Mouse (Mus musculus) kidney, postnatal 36 days (tissue): ENCODE data around the gene Gal3st3.
"Not testable (repeated sequence)": the region's sequence is repeated elsewhere in the genome, so short reads cannot be mapped to it uniquely, and the experiment has no call there.

Experiments used
- DNase-seq, 2 experiments: peaks; one replicate each; pipeline ENCODE4 v3.0.0; 2021 to 2022; ENCODE audit warnings: mixed read lengths in 2 of 2

The Gal3st3 gene

GRCm38 (mm10) chr19:5309025-5309424 lies 10.9 kb downstream of the Gal3st3 start:
- no peak for DNase-seq

GRCm38 (mm10) chr19:5313189-5313588 lies 15.1 kb downstream of the Gal3st3 start:
- DNase-seq: no peak

- peak; percentile 75 to 82 for DNase-seq
Observed at GRCm38 (mm10) chr19:5323801-5324200, 25.7 kb downstream of the Gal3st3 start.

GRCm38 (mm10) chr19:5327970-5328369 lies 29.8 kb downstream of the Gal3st3 start:
- DNase-seq: peak; percentile 21 to 33

- DNase-seq: no peak
Observed at GRCm38 (mm10) chr19:5334741-5335140, 36.6 kb downstream of the Gal3st3 start.

GRCm38 (mm10) chr19:5335441-5335840 lies 37.3 kb downstream of the Gal3st3 start, which contains the start of gene Catsper1:
Gene Catsper1, plus strand, starts transcription at chr19:5335741.
- no peak for DNase-seq

- DNase-seq: peak; percentile 80 to 93
Observed at GRCm38 (mm10) chr19:5337975-5338374, 39.8 kb downstream of the Gal3st3 start.

GRCm38 (mm10) chr19:5341360-5341759 lies 43.2 kb downstream of the Gal3st3 start:
- DNase-seq: peak; percentile 10 to 30

- DNase-seq: peak in 1 of 2 experiments; percentile 31
Observed at GRCm38 (mm10) chr19:5345297-5346131, 47.4 kb downstream of the Gal3st3 start.

GRCm38 (mm10) chr19:5348064-5348463 lies 49.9 kb downstream of the Gal3st3 start:
- no peak for DNase-seq

- peak; percentile 20 to 50 for DNase-seq
Observed at GRCm38 (mm10) chr19:5348526-5349501, 50.7 kb downstream of the Gal3st3 start.

GRCm38 (mm10) chr19:5349502-5349873 lies 51.4 kb downstream of the Gal3st3 start, which contains the start of gene Cst6:
Gene Cst6, minus strand, starts transcription at chr19:5349574.
- not testable (repeated sequence) for DNase-seq

GRCm38 (mm10) chr19:5353609-5354008 lies 55.5 kb downstream of the Gal3st3 start:
- DNase-seq: no peak

GRCm38 (mm10) chr19:5356080-5356479 lies 57.9 kb downstream of the Gal3st3 start:
- DNase-seq: peak in 1 of 2 experiments; percentile 18
